In genomic region chr11:120378611-120379540, GRCm38 (mm10) we compare ENCODE assay signal across 8 mouse cellular contexts. TPM values are rescaled to one million over a fixed set of nuclear protein-coding genes. Genes with fewer than 3 reads are reported as not detected.
DNase-seq lines count a peak whose midpoint lies in the region; ATAC-seq lines count a peak whose summit lies in the region.

Gene Faap100, minus strand, starts transcription at chr11:120378764.

- DNase-seq in adipocyte (ENCODE audit: low spot score), result peak; percentile 90
- DNase-seq in embryo, embryonic 10 days (ENCODE audit: low spot score), result peak; percentile 94
- DNase-seq in gastrocnemius, postnatal 10 days, result peak; percentile 93
- peak; percentile 96 for DNase-seq in induced T-regulatory cell, adult 2 months (ENCODE audit: low read depth)
- peak; percentile 59 to 83 for DNase-seq in left cerebral cortex, adult 9 months (ENCODE audit: low spot score in 2 of 2)
- DNase-seq in right cerebral cortex, postnatal 14 days, result peak; percentile 82
- DNase-seq in urinary bladder, postnatal 36 days (ENCODE audit: low spot score in 2 of 2), result peak; percentile 84 to 91

- ATAC-seq in megakaryocyte progenitor cell, adult 5-6 weeks (replicated peaks; ENCODE audit: poor library complexity), result peak; percentile 92

RNA-seq across cellular contexts. Expression of gene Faap100, which starts in this region (rescaled TPM):
- 10 to 100 TPM; 14.6 to 15.3 TPM for total RNA-seq in gastrocnemius, postnatal 10 days (2021)
- 10.8 and 11.0 TPM in 2 replicates for total RNA-seq in megakaryocyte progenitor cell, adult 5-6 weeks (2015)
- total RNA-seq in megakaryocyte progenitor cell, adult 5-6 weeks (2017), result 6.5 and 7.0 TPM in 2 replicates

Comparison
In these comparisons a context has a peak if more than half of its experiments do, and no peak if none do; other contexts are left out.
1. Peak in every context shown above with its lines: DNase-seq and ATAC-seq.